Mouse (Mus musculus) spleen, postnatal 10 days (tissue): ENCODE data around the gene Dnajc12.

Source experiments
- DNase-seq, 2 experiments: peaks; one replicate each; pipeline ENCODE4 v3.0.0; 2021 to 2022; ENCODE audit warnings: low spot score in 2 of 2

Dnajc12 gene

GRCm38 (mm10) chr10:63429785-63430305 is 47.6 kb downstream of the Dnajc12 start, which contains the start of gene Ctnna3:
Ctnna3 (plus strand) TSS chr10:63430098.
- DNase-seq, result peak in 1 of 2 experiments; percentile 92

- DNase-seq, result no peak
These were observed 49.0 kb downstream of the Dnajc12 start for GRCm38 (mm10) chr10:63431221-63431736.

GRCm38 (mm10) chr10:63432099-63432498 is 49.9 kb downstream of the Dnajc12 start:
- no peak for DNase-seq

GRCm38 (mm10) chr10:63432887-63433286 is 50.6 kb downstream of the Dnajc12 start:
- DNase-seq, result no peak

GRCm38 (mm10) chr10:63438736-63439262 is 56.6 kb downstream of the Dnajc12 start:
- no peak for DNase-seq

- DNase-seq, result no peak
These were observed 57.5 kb downstream of the Dnajc12 start for GRCm38 (mm10) chr10:63439694-63440228.

- DNase-seq, result peak in 1 of 2 experiments; percentile 43
These were observed 62.6 kb downstream of the Dnajc12 start for GRCm38 (mm10) chr10:63444602-63445387.

- no peak for DNase-seq
These were observed 71.7 kb downstream of the Dnajc12 start for GRCm38 (mm10) chr10:63453926-63454325.

GRCm38 (mm10) chr10:63455110-63455878 is 73.1 kb downstream of the Dnajc12 start:
- DNase-seq, result no peak

- no peak for DNase-seq
These were observed 75.3 kb downstream of the Dnajc12 start for GRCm38 (mm10) chr10:63457292-63458128.
